Mouse (Mus musculus): Measurements from ENCODE around the gene Cep19.

Cep19 gene

DNA sequence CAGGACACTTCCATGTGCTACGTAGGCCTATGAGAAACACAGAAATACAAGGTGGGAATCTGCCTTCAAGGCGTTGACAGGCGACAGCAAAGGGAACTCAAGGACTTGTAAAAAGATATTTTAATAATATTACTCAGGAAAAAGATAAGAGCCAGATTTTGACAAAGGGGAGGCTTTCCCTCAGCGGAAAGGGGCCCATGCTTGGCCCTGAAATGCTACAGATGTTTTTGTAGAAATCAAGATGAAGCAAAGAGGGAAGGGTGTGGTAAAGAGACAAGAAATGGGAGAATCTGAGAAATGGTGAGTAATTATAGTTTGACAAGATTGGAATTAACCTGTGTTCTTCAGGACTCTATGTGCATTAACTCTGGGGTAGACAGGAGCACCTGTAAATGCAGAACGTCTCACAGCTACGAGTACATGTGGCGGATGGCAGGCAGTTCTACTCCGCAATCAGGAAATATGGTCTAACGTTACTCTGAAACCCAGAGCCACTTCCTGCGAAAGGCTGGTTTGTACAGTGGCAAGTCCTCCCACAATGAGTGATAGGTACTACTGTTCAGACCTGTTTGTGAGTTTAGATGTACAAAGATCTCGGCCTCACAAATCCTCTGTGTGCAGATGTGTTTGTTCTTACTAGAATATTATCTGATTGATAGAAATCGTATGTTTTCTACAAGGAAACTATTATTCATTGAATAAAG, 7.9 kb downstream of the Cep19 start:
- intact Hi-C loops (cut with DNase I), result no loop called here

DNA sequence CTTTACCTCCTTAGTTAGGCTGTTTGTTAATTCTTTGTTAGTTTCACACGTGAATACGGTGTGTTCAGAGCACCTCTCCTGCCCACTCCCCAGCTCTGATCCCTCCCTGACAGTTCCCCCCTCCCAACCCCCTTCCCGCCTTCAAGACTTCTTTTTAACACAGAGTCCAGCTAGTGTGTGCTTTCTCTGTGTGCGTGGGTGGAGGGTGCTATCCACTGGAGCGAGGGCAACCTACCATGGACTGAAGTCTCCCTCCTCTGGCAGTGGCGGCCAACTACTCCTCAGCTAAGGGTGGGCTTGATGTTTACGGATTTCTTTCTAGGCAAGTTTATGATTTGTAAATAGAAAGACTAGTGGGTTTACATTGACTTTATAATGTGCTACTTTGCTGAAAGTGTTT, 8.6 kb downstream of the Cep19 start:
- intact Hi-C loops (cut with DNase I), result no loop called here

DNA sequence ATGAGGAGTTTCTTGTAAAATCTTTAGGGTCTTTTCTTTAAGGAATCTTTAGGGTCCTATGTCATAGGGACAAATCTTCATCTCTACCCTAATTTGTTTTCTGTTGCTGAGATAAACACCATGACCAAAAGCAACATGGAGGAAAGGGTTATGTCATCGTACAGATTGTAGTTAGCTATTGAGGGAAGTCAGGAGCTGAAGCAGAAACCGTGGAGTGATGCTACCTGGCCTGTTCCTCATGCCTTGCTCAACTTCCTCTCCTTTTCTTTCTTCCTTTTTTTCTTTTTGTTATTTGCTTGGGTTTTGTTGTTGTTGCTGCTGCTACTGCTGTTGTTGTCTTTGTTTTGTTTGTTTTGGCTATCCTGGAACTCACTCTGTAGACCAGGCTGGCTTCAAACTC, 9.0 kb downstream of the Cep19 start:
- intact Hi-C loops (cut with DNase I), result no loop called here

GRCm38 (mm10) chr16:32110951-32111699, 11.5 kb downstream of the Cep19 start:
- intact Hi-C loops (cut with DNase I), result loop anchor here (10.0 kb wide), 1 partner anchor 384 kb away; the partner anchor contains the start of gene Zdhhc19

GRCm38 (mm10) chr16:32113541-32114218, 14.1 kb downstream of the Cep19 start:
- intact Hi-C loops (cut with DNase I), result loop anchor here (10.0 kb wide), 1 partner anchor 381 kb away; the partner anchor contains the start of gene Zdhhc19

GRCm38 (mm10) chr16:32114406-32114805, 14.8 kb downstream of the Cep19 start:
- intact Hi-C loops (cut with DNase I), result loop anchor here (10.0 kb wide), 1 partner anchor 380 kb away; the partner anchor contains the start of gene Zdhhc19

GRCm38 (mm10) chr16:32114968-32115695, 15.5 kb downstream of the Cep19 start:
- intact Hi-C loops (cut with DNase I), result loop anchor here (5.0 to 10.0 kb wide), 2 partner anchors 87 to 380 kb away; partner anchors contain the start of gene Zdhhc19

- intact Hi-C loops (cut with DNase I), result loop anchor here (5.0 to 10.0 kb wide), 2 partner anchors 87 to 379 kb away; partner anchors contain the start of gene Zdhhc19
Observed at GRCm38 (mm10) chr16:32115781-32116180, 16.2 kb downstream of the Cep19 start.

GRCm38 (mm10) chr16:32116186-32116585, 16.6 kb downstream of the Cep19 start:
- intact Hi-C loops (cut with DNase I), result loop anchor here (5.0 to 10.0 kb wide), 2 partner anchors 86 to 379 kb away; partner anchors contain the start of gene Zdhhc19

- intact Hi-C loops (cut with DNase I), result no loop called here
Observed at GRCm38 (mm10) chr16:32120454-32120853, 20.9 kb downstream of the Cep19 start.

GRCm38 (mm10) chr16:32124020-32124419, 24.4 kb downstream of the Cep19 start:
- intact Hi-C loops (cut with DNase I), result no loop called here

DNA sequence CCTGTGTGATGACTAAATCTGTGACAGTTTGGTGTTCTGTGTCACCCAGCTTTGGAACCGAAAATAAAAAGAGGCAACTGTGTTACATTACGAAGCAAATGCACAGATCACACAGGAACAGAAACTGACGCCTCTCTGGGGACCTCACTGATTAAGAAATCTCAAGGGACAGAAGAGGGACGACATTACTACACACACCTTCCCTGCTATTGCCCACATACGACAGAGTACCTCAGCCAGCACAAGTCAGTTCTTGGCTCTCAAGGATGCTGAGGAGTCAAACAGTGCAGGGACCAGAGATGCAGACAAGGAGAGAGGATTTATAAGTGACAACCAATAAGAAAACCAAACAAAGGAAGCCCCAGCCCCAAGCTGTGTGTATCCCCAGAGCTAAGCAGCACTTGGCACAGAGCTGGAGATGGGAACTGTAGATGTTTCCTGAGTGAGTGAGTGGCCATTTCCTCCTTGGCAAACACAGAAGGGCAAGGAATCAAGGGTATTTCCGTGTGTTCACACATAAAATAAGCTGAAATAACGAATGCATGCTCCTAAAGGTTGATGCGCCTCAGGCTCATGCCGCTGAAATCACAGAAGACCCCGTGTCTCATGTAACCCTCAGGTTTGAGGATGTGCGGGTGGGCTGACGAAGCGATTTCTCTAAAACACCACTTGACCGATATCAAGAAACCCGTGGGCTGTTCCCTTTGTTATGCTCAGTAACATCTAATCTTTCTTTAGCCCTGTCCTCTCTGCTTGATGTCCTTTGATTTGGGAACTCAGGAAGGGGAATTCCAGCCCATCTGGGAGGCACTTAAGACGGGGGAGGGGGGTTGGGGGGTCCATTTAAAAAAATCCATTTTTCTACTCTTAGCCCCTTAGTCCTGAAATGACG, 25.1 kb downstream of the Cep19 start:
- intact Hi-C loops (cut with DNase I), result no loop called here

DNA sequence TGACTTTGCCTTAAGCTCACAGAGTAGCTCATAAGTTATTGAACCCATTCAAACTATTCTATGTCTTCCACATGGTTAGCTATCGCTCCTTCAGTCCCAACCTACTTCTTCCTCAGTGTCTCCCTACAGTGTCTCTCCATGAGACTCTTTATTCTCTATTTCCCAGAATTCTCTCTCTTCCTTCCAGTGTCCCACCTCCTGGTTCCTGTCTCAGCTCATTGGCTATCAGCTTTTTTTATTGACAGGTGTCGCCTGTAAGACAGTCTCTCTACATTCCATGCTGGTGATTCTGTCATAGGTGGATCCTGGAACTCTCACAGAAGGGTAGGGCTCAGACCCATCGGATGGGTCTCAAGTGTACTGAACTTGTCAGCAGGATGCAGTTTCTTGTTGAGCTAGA, 25.8 kb downstream of the Cep19 start:
- intact Hi-C loops (cut with DNase I), result no loop called here

DNA sequence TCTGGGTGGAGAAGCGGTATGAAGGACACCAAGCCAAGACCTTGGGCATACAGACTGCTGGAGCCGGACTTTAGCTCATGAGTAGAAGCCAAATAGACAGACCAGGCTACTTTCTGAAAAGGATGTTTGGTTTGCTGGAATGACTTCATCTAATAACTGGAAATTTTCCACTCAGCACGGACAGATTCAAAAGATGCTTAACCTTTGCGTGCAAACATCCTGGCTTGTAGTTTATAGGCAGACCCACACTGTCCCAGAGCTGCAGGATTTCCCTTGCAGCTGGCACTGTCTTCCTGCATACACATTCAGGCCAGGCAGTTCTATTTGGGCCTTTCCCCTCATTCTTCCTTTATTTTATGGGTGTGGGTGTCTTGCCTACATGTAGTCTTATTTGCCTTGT, 27.4 kb downstream of the Cep19 start:
- intact Hi-C loops (cut with DNase I), result no loop called here

DNA sequence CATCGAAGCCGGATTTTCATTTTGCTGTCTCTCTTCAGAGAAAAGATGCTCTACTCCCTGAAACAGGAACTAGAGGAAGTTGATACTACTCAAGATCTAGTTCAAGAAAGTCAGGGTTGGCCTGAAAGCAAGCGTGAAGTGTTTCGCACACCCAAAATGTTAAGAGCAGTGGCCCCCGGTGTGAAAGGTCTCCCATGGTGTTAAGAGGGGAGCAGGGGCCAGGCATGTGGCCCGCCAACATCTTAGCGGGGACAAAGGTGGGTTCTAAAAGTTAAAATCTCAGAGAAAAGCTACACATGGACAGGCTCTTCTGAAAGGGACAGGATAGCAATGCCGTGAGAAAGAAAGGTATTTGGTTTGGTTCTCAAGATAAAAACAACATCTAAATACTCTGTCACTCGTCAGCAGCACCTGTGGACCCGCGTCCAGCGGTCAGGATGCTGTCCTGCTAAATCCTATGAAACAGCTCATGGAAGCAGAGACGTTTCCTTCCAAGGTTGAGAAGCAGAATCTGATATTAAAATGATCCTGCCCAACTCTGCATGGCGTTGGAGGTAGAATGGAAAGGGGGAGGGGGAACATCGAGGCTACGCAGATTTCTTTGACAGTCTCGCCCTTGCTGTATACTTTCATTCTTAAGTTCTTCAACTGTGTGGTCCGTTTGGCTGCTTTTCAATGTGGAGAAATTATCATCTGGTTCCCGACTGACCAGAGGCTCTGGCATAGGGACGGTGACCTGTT, 30.0 kb downstream of the Cep19 start:
- intact Hi-C loops (cut with DNase I), result no loop called here

DNA sequence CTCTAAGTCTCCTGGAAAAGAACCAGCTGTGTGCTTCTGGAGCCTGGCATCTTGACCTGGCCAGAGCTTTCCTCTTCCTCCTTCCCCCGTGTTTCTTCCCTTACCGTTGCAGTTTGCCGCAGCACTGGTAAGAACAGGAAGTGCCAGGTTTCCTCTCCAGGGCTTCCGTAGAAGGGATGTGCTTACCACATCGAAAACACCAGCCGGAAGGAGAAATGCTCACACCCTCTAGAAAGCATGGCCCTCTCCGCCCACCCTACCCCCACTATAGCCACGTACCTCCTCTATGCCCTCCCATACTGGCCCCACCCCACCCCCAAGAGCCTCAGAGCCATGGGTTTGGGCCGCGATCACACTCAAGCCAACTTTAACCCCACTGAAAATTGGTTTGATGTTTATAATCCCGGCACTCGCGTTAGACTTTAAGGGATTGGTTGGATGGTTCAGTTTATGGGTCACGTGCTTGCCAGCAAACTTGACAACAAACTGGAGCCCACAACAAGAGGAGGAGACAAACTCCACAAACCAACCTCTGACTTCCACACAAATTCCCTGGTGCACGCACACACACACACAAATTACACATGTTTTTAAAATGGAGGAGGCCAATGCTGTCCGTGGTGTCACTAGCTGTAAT, 30.7 kb downstream of the Cep19 start:
- intact Hi-C loops (cut with DNase I), result no loop called here

GRCm38 (mm10) chr16:32133148-32133547, 33.5 kb downstream of the Cep19 start:
- intact Hi-C loops (cut with DNase I), result no loop called here

DNA sequence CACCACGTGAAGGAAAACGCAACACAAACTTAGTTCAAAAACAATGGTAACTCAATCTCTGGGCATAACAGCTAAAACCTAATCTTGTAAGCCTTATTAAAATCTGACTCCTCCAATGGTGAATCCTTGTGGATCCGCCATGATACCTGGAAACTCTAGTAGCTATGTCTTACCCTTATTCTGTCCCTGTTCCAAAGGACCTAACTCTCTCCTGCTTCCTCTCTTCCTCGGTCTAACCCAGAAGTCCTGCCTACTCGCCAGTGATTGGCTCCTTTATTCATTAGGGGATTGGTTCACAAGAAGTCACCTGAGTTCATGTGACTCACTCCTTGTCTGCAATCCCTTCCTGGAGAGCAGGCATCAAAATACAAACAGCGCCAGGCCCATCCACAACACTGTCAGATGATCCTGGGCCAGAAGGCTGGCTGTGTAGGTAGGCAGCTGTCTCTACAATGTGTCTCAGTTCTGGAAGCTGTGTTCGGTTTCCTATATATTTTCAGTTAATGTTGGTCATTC, 36.3 kb downstream of the Cep19 start:
- intact Hi-C loops (cut with DNase I), result no loop called here

- intact Hi-C loops (cut with DNase I), result no loop called here
Observed at GRCm38 (mm10) chr16:32138954-32139353, 39.4 kb downstream of the Cep19 start.
